Mouse (Mus musculus) urinary bladder, adult 2 months (tissue): Measurements from ENCODE around the gene Ccrl2. TPM values are rescaled to one million over a fixed set of nuclear protein-coding genes. Genes with fewer than 3 reads are reported as not detected.

Source experiments
- DNase-seq: peaks from one replicate; pipeline ENCODE4 v3.0.0; 2022; ENCODE audit warnings: low spot score
- polyA plus RNA-seq: library from polyadenylated mRNA; depleted of rRNA; stranded (reverse); fragments of >200 nt; gene quantifications from 2 replicates; pipeline ENCODE4 v1.2.3, GENCODE M21; 2012; rRNA removed

Gene Ccrl2
- polyA plus RNA-seq: 7.4 and 8.9 TPM in 2 replicates

DNA sequence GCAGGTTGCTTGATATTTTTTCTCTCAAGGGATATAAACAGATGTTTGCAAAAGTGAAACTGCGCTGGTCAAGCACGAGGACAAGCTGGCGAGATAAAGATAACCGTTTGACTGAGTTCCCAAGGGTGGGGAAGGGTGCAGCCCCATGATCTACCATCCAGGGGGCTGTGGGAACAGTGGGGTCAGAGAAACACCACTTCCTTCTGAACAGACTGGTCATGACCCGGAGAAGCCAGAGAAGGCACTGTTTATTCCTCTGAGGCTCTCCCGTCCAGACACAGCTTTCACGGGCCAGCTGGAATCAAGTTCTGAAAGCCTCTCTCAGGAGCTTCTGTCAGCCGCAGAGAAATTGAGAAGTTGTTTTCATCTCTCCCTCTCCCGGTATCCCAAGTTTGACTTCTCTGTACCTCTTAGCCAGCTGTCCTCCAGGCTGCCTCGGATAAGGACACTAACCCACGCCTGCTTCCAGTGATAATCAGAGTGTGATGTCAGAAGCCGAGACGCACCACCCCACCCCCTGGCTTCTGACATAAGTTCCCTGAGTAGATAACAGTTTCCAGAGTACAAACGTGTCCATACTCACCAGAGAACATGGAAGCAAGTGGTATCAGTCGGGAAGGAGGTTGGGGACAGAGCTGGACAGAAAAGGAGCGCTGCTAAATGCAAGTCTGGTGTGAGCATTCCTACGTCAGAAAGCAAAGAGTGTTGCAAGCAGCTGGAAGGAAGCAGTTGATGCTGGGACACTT, at the start of gene Ccrl2:
TSS of gene Ccrl2 (minus strand) at position 722 of the 746 bp plus-strand sequence.
- no peak for DNase-seq

DNA sequence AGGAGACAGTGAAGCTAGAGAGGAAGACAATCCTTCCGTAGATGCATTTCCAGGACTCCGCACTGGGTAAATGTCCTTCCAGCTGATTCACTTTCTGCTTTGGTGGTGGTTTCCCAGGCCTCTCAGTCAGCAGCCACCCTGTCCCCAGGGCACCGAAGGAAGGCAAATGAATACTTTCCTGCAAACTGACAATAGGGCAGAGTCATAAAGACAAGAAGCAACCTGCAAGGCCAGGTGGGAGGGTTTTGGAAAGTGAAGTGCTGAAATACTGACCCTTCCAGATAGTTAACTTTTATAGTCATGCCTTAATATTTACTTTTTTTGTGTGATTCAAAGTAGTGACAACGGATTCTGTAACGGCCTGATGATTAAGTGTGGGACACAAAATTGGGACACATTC, 46.6 kb upstream of the Ccrl2 start:
- DNase-seq: no peak

DNA sequence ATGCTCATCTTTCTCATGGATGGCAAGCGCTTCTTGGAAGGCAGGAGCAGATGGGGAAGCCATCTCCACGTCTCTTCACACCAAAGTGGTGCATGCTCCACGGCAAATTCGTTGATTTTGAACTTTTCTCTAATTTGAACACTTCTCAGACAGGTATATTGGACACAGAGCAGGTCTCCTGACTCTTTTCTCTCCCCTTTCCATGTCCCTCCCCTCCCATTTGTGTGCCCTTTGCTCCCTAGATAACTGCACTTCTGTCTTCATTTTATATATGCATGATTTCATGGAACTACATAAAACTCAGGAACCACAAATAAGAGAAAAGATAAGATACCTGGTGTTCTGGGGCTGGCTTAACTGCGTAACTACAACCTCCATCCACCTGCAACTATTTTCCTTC, 46.0 kb upstream of the Ccrl2 start:
- DNase-seq: no peak

DNA sequence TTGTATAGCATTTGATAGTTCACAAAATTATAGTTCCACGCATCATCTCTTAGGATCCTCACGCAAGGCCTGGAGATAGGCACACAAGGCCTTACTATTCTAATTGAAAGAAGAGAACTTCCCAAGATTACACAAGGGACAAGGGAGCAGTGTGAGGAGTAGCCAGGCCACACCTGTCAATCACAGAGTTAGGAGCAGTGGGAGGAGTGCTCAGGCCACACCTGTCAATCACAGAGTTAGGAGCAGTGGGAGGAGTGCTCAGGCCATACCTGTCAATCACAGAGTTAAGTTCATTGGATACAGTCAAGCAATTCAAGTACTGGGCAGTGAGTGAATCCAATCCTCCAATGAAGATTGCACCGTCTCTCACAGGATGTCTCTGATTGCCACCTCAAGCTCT, 43.1 kb upstream of the Ccrl2 start:
- no peak for DNase-seq

DNA sequence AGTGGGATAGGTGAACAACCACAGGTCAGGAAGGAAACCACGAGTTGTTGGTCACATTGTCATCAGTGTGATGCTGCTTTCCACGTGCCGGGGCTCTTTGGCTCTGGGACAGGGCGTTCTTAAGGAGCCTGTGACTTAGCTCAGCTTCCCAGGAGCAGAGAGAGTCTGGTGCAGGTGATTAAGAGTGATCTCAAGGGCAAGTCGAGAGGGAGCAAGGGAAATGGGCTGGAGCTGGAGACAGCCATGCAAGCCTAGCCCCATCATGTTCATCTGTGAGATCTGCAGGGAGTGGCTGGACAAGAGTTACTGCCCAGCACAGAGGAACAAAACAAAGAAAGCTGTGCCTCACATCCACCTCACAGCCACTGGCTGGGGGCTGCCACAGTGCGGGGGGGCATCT, 40.2 kb upstream of the Ccrl2 start:
- DNase-seq: no peak

DNA sequence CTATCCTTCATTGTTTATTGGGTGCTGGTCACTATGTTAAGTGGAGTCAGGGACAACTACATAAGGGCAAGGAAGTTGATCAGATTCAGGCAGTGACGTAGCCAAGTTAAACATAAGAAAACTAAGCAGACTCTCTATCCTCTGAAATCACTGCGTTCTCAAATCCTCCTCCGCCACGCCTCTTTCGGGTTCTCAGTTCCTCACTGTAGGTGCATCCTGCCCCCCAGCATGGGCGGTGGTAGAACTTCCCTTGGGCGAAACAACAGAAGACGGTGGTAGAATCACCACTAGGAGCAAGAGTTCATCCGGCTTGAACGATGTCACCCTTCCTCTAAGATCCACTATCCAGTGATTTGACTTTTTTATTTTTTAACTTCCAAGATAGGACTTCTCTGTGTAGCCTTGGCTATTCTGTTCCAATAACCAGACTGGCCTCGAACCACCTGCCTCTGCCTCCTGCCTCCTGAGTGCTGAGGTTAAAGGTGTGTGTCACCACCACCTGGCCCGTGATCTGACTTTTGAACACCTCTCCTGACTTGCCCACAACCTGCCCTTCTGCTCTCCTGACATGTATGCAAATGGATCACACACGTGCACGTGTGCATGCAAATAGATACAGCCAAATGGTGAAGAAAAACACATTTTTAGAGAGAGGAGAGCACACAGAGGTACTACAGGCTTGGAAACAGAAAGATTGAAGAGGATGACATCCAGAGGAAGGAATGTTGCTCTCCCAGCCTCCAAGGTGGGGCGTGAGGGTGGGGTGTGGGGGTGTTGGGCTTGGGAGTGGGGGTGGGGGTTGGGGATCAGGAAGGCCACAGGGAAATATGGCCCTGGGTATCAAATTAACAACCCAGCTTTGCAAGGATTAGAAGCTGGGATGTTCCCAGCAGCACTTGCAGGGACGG, 39.4 kb upstream of the Ccrl2 start:
- no peak for DNase-seq

DNA sequence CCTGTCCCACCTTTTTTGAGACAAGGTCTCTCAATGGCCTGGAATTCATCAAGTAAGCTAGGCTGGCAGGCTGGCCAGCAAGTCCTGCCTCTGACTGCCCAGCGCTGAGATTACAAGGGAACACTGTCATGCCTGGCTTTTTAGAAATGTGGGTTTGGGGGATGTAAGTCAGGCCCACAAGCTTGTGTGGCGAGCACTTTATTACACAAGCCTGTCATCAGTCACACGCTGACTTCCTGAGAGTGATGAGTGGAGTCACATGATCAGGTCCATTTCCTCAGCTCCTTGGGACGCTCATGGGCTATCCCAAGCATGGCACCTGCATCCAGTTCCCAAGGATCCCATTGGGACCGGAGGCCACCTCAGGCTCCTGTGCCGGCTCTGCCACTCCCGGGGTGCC, 38.4 kb upstream of the Ccrl2 start:
- DNase-seq: no peak

DNA sequence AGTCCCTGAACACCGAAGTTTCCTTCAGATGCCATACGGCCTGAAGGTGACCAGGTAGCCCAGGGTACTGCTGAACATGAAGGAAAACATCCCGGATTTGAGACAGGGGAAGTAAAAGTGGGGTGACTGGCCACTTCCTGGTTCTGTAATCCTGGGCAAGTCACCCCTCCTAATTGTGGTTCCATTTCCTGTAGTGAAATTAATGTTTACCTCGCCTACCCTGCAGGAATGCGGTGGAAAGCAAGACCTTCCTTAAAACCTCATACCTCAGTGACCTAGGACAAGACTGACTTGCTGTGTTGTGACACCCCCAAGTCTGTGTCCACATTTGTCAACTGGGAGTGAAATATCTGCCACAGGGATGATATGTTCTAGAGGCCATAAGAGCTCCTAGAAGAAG, 37.3 kb upstream of the Ccrl2 start:
- DNase-seq: no peak

DNA sequence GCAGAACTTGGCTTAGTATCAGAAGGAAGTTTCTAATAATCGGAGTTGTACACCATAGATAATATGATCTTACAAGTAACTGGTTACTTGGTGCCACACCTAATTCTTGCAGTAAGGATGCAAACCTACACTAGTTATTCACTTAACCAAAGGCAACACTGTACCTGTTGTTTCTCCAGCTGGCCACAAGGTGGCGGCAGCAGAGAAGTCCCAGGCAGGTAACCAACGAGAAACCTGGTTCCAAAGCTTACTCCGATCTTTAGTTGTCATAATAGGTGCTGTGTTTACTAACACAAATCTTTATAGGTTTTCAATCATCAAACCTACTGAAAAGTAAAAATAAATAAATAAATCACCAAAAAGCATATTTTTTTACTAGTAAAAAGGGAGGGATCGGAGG, 35.8 kb upstream of the Ccrl2 start:
- DNase-seq: peak; percentile 36

DNA sequence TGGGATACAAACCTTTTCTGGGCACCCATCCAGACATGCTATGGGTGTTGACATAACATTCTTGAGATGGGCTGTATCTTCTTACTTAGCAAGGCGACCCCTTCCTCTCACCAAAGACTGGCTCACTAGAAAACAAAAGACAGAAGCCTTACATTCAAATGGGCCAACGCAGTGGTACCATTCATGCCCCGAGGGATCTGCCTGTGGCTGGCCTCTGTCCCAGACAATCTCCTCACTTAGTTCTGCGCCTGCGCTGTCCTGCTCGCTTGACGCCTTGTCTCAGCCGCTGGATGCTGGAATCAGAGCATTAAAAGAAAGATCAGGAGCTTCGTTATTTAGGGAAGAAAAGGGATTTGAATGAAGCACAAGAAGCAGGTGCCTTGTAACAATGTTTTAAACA, 35.3 kb upstream of the Ccrl2 start:
- DNase-seq: no peak

DNA sequence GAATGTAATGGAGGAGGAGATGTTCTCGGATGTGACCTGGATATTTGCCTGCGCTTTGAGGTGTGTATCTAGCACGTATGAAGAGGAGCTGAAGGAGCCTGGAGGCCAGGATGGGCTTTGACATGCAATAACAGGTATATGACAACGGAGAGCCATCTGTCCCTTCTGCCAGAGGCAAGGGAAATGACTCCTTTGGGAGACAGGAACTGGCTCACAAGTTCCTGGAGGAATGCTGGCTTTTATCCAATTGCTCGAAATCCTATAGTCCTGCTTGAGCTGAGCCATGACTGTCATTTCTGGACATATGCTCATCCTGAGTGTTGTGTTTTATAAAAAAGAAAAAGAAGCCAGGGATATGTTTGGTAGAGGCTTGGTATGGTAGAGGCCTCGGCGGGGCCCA, 31.6 kb upstream of the Ccrl2 start:
- no peak for DNase-seq

DNA sequence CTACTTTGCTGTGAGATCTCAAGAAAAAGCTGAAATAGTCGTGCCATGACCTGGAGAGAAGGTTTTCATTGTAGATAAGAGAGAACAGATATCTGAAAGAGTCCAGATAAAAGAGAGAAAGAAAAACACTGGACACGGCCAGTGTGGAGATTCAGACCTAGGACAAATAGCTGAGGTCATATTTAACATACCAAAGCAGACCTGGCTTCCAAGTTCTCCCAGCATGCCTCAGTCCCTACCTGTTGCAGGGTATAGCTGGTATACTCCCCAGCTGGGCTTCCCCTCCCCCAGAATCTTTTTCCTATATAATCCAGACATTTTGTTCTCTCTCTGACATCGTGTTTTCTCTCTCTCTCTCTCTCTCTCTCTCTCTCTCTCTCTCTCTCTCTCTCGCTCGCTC, 30.6 kb upstream of the Ccrl2 start:
- DNase-seq: no peak

DNA sequence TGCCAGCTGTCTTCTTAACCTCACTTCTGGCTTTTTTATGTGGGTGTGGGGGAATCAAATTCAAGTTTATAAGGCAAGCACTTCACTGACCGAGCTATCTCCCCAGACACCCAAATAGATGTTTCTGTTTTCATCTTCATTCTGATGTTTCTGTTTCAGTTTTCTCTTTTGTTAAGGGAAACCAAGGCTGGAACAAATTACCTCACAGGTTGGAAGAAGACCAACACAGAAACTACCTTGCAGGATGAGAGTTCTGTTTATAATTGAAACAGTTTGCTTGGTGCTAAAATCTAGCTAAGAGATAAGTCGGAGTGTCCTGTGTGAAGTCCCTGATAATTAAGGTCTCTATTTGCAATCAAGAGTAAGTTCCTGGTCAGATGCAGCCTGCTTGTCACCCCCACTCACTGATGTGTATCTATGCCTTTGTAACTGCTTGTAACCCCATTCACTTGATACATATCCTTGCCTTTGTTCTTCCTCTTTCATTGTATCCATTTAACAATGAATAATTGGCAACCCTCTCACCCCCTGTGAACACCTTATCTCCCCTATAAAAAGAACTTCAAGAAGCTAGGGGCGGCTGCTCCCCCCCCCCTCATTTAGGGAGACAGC, 29.8 kb upstream of the Ccrl2 start:
- no peak for DNase-seq

DNA sequence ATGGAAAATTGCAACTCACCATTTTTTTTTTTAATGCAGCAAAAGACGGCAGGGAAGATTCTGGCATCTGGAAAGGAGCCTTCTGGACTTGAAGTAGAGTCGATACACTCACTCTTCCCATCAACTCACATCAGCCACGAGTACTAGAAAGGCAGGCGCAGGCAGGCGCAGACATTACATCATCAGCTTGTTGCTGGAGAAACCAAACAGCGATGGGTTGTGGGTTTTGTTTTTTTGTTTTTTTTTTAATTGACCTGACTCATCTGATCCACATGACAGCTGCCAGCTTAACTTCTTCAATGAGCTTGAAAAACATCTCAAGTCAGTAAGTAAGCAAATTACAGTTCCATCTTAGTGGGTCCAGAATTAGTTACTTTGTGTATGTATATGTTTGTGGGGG, 28.8 kb upstream of the Ccrl2 start:
- DNase-seq: no peak

DNA sequence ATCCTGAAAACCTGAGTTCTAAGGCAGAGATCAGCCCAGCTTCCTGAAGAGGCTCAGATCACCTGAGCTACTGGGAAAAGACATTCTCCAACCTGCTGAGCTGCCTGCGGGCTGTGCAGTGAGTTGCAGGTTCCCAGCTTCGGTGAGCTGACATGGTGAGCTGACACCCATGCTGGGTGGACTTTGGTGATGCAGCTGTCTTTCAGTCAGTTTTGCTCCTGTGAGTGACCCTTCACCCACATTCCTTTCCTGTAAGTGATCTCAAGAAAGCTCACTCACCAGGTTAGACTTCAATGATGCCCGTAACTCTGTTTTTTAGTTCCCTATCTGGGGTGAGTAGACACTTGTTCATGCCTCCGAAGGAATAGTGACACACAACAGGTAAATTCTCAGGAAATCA, 28.0 kb upstream of the Ccrl2 start:
- no peak for DNase-seq

DNA sequence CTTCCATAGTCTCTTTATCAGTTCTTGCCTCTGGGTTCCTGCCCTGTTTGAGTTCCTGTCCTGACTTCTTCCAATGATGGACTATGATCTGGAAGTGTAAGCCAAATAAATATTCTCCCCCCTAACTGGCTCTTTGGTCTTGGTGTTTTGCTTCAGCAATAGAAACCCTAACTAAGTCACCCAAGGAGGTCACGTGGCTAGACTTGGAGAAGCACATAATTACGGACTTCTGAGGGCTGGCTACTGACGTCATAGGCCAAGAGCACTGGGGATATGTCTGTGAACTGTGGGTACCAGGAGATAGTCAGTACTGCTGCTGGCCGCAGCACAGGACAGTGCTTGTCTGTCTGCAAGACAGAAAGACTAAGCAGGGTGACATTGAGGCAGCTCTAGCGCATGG, 24.4 kb upstream of the Ccrl2 start:
- DNase-seq: no peak

DNA sequence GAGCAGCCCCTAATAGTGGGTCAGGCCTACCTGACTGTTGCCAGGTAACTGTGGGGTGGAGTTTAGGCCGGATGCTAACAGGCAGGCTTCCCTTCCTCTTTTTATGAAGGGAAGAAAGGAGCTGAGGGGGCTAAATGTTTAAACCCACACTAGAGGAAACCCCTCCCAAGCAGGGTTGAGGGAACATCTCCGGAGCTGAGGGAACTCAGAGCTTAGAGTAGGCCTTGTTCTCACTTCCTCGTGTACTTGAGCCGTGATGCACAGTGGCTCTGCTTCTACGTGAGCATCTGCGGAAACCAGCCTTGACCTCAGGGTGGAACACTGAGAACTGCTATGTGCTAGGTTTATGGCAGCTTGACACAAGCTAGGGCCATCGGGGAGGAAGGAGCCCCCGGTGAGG, 23.5 kb upstream of the Ccrl2 start:
- DNase-seq: no peak

DNA sequence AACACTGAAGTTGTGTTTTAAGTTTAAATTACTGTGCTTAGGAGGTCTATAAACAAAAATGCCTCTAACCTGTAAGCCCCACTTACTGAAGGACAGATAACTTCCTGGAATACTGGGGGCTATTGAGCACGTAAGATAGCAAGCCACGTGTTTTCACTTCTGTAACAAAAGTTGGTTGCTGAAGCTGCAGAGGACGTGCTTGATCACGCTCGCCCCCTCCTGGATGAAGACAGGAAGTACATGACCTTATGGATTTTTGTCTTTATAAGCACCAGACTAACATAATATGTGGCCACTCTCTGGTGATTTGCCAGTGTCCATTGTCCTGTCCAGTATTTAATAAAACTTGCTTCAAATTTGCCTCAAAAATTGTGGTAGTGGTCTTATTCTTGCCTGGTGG, 20.4 kb upstream of the Ccrl2 start:
- DNase-seq: no peak

DNA sequence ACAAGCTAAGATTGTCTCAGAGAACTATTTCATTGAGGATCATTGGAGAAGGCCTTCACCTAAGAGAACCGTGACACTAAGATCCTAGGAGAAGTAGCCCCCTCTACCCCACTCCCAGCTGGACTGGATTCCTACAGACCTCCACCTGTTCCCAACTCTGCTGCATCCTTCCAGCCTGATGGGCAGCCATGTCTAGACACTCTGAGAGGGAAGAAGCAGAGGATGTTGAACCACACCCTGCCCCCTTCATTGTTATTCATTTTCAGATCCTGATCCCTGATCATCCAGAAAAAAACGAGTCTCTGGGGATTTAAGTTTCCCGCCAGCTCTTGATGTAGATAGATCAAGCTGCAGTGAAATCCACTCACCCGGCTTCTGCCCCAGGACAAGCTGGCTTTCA, 15.7 kb upstream of the Ccrl2 start:
- no peak for DNase-seq

DNA sequence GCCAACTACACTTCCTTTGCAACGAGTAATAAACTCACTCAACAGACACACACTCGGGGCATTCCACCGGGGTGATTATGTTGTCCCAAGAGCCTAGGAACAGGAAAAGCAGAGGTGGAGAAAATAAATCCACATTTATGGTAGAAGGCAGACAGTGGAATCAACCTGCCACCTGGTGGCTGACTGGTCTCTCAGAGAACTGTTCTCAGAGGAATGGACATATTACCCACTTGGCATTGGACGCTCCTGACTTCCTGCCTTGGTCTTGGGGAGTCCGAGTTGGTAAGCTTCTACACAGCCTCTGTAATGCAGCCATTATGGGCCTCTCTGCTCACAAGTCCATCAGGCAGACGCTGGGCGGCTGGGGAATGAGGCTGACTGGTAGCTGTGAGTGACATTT, 14.9 kb upstream of the Ccrl2 start:
- no peak for DNase-seq

DNA sequence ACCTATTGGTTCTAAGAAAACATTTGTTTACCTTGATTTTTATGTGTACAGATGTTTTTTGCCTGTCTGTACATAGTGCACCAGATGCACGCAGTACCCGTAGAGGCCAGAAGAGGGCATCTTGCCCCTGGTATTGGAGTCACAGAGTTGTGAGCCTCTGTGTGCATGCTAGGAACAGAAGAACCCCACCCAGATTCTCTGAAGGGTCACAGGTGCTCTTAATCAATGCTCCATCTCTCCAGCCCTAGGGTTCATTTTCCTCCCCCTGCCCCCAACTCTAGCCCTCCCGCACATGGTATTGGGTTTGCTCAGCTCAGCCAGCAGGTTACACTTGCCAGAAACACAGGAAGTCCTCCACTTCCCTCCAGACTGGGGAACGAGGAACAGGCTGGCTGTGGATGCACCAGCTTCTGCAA, 13.2 kb upstream of the Ccrl2 start:
- no peak for DNase-seq

DNA sequence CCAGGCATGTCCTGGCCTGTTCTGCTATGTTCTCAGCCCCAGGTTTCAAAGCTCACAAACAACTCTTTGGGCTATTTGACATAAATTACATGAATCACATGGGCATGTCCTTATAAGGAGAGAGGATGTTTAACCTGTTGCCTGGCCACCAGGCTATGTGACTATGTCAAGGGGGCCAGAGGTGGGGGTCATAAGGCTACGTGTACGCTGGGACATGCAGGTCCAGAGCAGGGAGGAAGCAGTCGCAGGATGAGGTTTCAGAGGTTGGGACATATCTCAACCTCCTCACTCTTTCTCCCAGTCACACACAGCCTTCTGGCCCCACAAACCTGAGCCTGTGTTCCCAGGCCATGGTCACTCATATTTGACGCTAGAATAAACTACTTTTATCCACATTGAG, 9.7 kb upstream of the Ccrl2 start:
- DNase-seq: no peak

DNA sequence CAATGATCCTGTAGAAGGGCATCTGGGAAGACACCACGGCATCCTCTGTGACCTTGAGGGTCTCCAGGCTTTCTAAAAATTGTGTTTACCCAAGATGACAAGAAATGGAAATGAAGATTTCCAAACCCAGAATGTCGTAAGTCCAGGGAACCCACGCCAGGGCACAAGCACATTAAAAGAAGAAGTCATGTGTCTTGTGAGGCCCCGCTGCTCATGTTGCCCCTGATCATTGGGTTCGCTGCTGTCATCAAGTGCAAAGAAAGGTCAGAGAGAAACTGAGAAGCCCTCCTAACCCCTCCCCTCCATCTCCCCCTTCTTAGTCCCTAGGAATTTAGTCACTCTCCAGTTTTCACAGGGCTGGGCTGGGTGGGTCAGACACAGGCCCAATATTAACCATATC, 5.5 kb upstream of the Ccrl2 start:
- DNase-seq: no peak
